Mouse (Mus musculus) brain, embryonic 14.5 days (tissue): Measurements from ENCODE around the gene Hist1h1e.

ENCODE experiments used
- CTCF ChIP-seq: fragments of 200-500 bp; IDR thresholded peaks from 2 replicates; pipeline ENCODE4 v1.5.1; 2012; ENCODE audit warnings: inconsistent platforms, mild to moderate bottlenecking, moderate library complexity, borderline replicate concordance; ENCODE audit not compliant: insufficient read depth, insufficient read length; ENCODE audit errors: extremely low read depth
- POLR2A ChIP-seq: fragments of 200-500 bp; IDR thresholded peaks from 2 replicates; pipeline ENCODE4 v1.6.1; 2012; ENCODE audit warnings: mild to moderate bottlenecking, inconsistent platforms, borderline replicate concordance; ENCODE audit not compliant: poor library complexity, insufficient read depth, insufficient read length, severe bottlenecking; ENCODE audit errors: extremely low read depth

- TF ChIP-seq POLR2A (no peak), CTCF (no peak)
These were observed 45.9 kb downstream of the Hist1h1e start for GRCm38 (mm10) chr13:23576351-23576881.
